Mouse (Mus musculus) urinary bladder, postnatal 10 days (tissue): ENCODE measurements around the gene Prrt2.
A peak's percentile ranks its signal among the peaks of the same experiment; 100 is the strongest.

ENCODE experiments used
- DNase-seq: peaks from one replicate; pipeline ENCODE4 v3.0.0; 2022; ENCODE audit warnings: low spot score

Gene Prrt2

GRCm38 (mm10) chr7:126999568-126999967 is 21.4 kb downstream of the Prrt2 start:
- no peak for DNase-seq

GRCm38 (mm10) chr7:126996449-126996848 is 24.6 kb downstream of the Prrt2 start:
- no peak for DNase-seq

- DNase-seq, result no peak
Observed at GRCm38 (mm10) chr7:126988816-126989215, 32.2 kb downstream of the Prrt2 start.

- no peak for DNase-seq
Observed at GRCm38 (mm10) chr7:126986319-126986718, 34.7 kb downstream of the Prrt2 start.

- no peak for DNase-seq
Observed at GRCm38 (mm10) chr7:126984667-126985444, 36.2 kb downstream of the Prrt2 start.

- no peak for DNase-seq
Observed at GRCm38 (mm10) chr7:126983113-126983512, 37.9 kb downstream of the Prrt2 start.

GRCm38 (mm10) chr7:126982054-126982453 is 39.0 kb downstream of the Prrt2 start:
- no peak for DNase-seq

GRCm38 (mm10) chr7:126981601-126982000 is 39.4 kb downstream of the Prrt2 start:
- no peak for DNase-seq

GRCm38 (mm10) chr7:126978841-126979240 is 42.2 kb downstream of the Prrt2 start:
- DNase-seq, result no peak

GRCm38 (mm10) chr7:126976878-126977459 is 44.0 kb downstream of the Prrt2 start:
- no peak for DNase-seq

GRCm38 (mm10) chr7:126975950-126976866 is 44.8 kb downstream of the Prrt2 start, which contains the start of gene Cdiptos:
Cdiptos (minus strand) TSS chr7:126976098.
- peak; percentile 88 for DNase-seq

GRCm38 (mm10) chr7:126975893-126975949 is 45.3 kb downstream of the Prrt2 start, which contains the start of gene Cdipt:
Cdipt (plus strand) TSS chr7:126975914.
- no peak for DNase-seq

- no peak for DNase-seq
Observed at GRCm38 (mm10) chr7:126975493-126975892, 45.5 kb downstream of the Prrt2 start.
